Mouse (Mus musculus) MEL (cell line): ENCODE results near the gene Samd14. TPM values are rescaled to one million over a fixed set of nuclear protein-coding genes. Genes with fewer than 3 reads are reported as not detected.
A peak's percentile ranks its signal among the peaks of the same experiment; 100 is the strongest.

Experiments
- DNase-seq: peaks from one replicate; pipeline ENCODE4 v3.0.0; 2011; ENCODE audit warnings: low read depth, low spot score
- H3K27ac ChIP-seq: 2 replicates; pipeline ENCODE4 v1.5.1; 2012; ENCODE audit warnings: low read depth, mild to moderate bottlenecking, control low read depth, low read length, moderate library complexity; ENCODE audit not compliant: control insufficient read depth
- H3K27me3 ChIP-seq, 2 experiments: fragments of 150-350 bp in 1 of 2; sonication (generic) in 1 of 2; 2 replicates each; pipeline ENCODE4 v1.6.1; 2012; ENCODE audit warnings: low read length in 2 of 2, mild to moderate bottlenecking in 2 of 2, improper control_type of control experiment in 1 of 2, moderate library complexity in 1 of 2; ENCODE audit not compliant: insufficient read depth in 2 of 2, control insufficient read depth in 1 of 2
- H3K36me3 ChIP-seq, 2 experiments: 2 replicates each; pipeline ENCODE4 v1.6.1; 2012 to 2014; ENCODE audit warnings: low read length in 2 of 2, improper control_type of control experiment in 1 of 2, inconsistent platforms in 1 of 2, mild to moderate bottlenecking in 1 of 2; ENCODE audit not compliant: insufficient read depth in 2 of 2, control insufficient read depth in 1 of 2
- H3K4me1 ChIP-seq, 2 experiments: fragments of 150-350 bp in 1 of 2; sonication (generic) in 1 of 2; 2 replicates each; pipeline ENCODE4 v1.6.1; 2012; ENCODE audit warnings: low read length in 2 of 2, improper control_type of control experiment in 1 of 2, mild to moderate bottlenecking in 1 of 2; ENCODE audit not compliant: insufficient read depth in 2 of 2, control insufficient read depth in 1 of 2
- H3K4me3 ChIP-seq, 2 experiments: fragments of 150-350 bp in 1 of 2; sonication (generic) in 1 of 2; 2 replicates each; pipeline ENCODE4 v1.5.1; 2012; ENCODE audit warnings: low read depth in 2 of 2, low read length in 2 of 2, mild to moderate bottlenecking in 2 of 2, moderate library complexity in 2 of 2, control low read depth in 1 of 2, improper control_type of control experiment in 1 of 2; ENCODE audit not compliant: control insufficient read depth in 1 of 2, insufficient read depth in 1 of 2
- H3K79me2 ChIP-seq: 2 replicates; pipeline ENCODE4 v1.6.1; 2012; ENCODE audit warnings: mild to moderate bottlenecking, low read length, moderate library complexity; ENCODE audit not compliant: control insufficient read depth, poor library complexity, insufficient read depth
- H3K9ac ChIP-seq: 2 replicates; pipeline ENCODE4 v1.6.1; 2012; ENCODE audit warnings: low read depth, mild to moderate bottlenecking, control low read depth, low read length, moderate library complexity; ENCODE audit not compliant: control insufficient read depth, poor library complexity, severe bottlenecking
- H3K9me3 ChIP-seq: fragments of 150-350 bp; sonication (generic); replicated peaks from 2 replicates; pipeline ENCODE4 v1.6.1; 2012; ENCODE audit warnings: mild to moderate bottlenecking, low read length, improper control_type of control experiment, moderate library complexity; ENCODE audit not compliant: insufficient read depth
- CHD2 ChIP-seq: IDR thresholded peaks from 2 replicates; pipeline ENCODE4 v1.6.1; 2011; ENCODE audit warnings: low read length, improper control_type of control experiment
- E2F4 ChIP-seq: IDR thresholded peaks from 2 replicates; pipeline ENCODE4 v1.6.1; 2011; ENCODE audit warnings: low read depth, low read length, improper control_type of control experiment, borderline replicate concordance
- ELF1 ChIP-seq: IDR thresholded peaks from 2 replicates; pipeline ENCODE4 v1.6.1; 2014; ENCODE audit warnings: low read depth, mild to moderate bottlenecking, inconsistent platforms, low read length, improper control_type of control experiment, moderate library complexity
- EP300 ChIP-seq, 2 experiments: IDR thresholded peaks; 2 replicates each; pipeline ENCODE4 v1.6.1; 2011; ENCODE audit warnings: improper control_type of control experiment in 2 of 2, low read length in 2 of 2, low read depth in 1 of 2, mild to moderate bottlenecking in 1 of 2
- GATA1 ChIP-seq: IDR thresholded peaks from 2 replicates; pipeline ENCODE4 v1.6.1; 2011; ENCODE audit warnings: low read depth, low read length, improper control_type of control experiment
- JUND ChIP-seq: IDR thresholded peaks from 2 replicates; pipeline ENCODE4 v1.6.1; 2011; ENCODE audit warnings: low read depth, mild to moderate bottlenecking, improper control_type of control experiment, low read length
- MAFK ChIP-seq: IDR thresholded peaks from 2 replicates; pipeline ENCODE4 v1.6.1; 2011; ENCODE audit warnings: low read depth, mild to moderate bottlenecking, low read length, improper control_type of control experiment, borderline replicate concordance
- MXI1 ChIP-seq: IDR thresholded peaks from 2 replicates; pipeline ENCODE4 v1.6.1; 2011; ENCODE audit warnings: mild to moderate bottlenecking, low read depth, low read length, improper control_type of control experiment
- MYB ChIP-seq: IDR thresholded peaks from 2 replicates; pipeline ENCODE4 v1.6.1; 2011; ENCODE audit warnings: mild to moderate bottlenecking, low read depth, low read length, improper control_type of control experiment
- MYC ChIP-seq: IDR thresholded peaks from 2 replicates; pipeline ENCODE4 v1.6.1; 2011; ENCODE audit warnings: low read depth, mild to moderate bottlenecking, low read length, improper control_type of control experiment, moderate library complexity
- NRF1 ChIP-seq: IDR thresholded peaks from 2 replicates; pipeline ENCODE4 v1.6.1; 2014; ENCODE audit warnings: low read depth, mild to moderate bottlenecking, inconsistent platforms, low read length, improper control_type of control experiment, moderate library complexity; ENCODE audit not compliant: poor library complexity, insufficient read depth, severe bottlenecking
- POLR2A ChIP-seq, 2 experiments: IDR thresholded peaks; 2 replicates each; pipeline ENCODE4 v1.6.1; 2011 to 2012; ENCODE audit warnings: low read length in 2 of 2, mild to moderate bottlenecking in 2 of 2, control low read depth in 1 of 2, improper control_type of control experiment in 1 of 2, low read depth in 1 of 2, moderate library complexity in 1 of 2; ENCODE audit not compliant: control insufficient read depth in 1 of 2, insufficient read depth in 1 of 2, poor library complexity in 1 of 2
- TCF12 ChIP-seq: IDR thresholded peaks from 2 replicates; pipeline ENCODE4 v1.6.1; 2014; ENCODE audit warnings: low read depth, mild to moderate bottlenecking, inconsistent platforms, low read length, improper control_type of control experiment, moderate library complexity
- UBTF ChIP-seq: IDR thresholded peaks from 2 replicates; pipeline ENCODE4 v1.6.1; 2012; ENCODE audit warnings: low read depth, mild to moderate bottlenecking, inconsistent platforms, low read length, improper control_type of control experiment, moderate library complexity, borderline replicate concordance; ENCODE audit not compliant: insufficient read depth
- USF1 ChIP-seq: IDR thresholded peaks from 2 replicates; pipeline ENCODE4 v1.6.1; 2014; ENCODE audit warnings: low read depth, mild to moderate bottlenecking, inconsistent platforms, low read length, improper control_type of control experiment, moderate library complexity
- USF2 ChIP-seq, 2 experiments: IDR thresholded peaks; 2 replicates each; pipeline ENCODE4 v1.6.1; 2011 to 2012; ENCODE audit warnings: improper control_type of control experiment in 2 of 2, low read length in 2 of 2, borderline replicate concordance in 1 of 2, inconsistent platforms in 1 of 2, low read depth in 1 of 2, mild to moderate bottlenecking in 1 of 2; ENCODE audit not compliant: insufficient read depth in 1 of 2
- ZNF384 ChIP-seq: IDR thresholded peaks from 2 replicates; pipeline ENCODE4 v1.6.1; 2012; ENCODE audit warnings: low read depth, mild to moderate bottlenecking, inconsistent platforms, low read length, improper control_type of control experiment
- polyA plus RNA-seq, 2 experiments: library from polyadenylated mRNA; stranded (reverse) in 1 of 2; unstranded in 1 of 2; fragments of >175 nt in 1 of 2; fragments of >200 nt in 1 of 2; gene quantifications; 2 replicates each; pipeline versions ENCODE4 v1.2.1 to v1.2.4; 2012; ENCODE audit warnings: low replicate concordance in 2 of 2, low read depth in 1 of 2; ENCODE audit not compliant: insufficient read length in 2 of 2, insufficient read depth in 1 of 2, missing spikeins in 1 of 2
- total RNA-seq: library from RNA; depleted of rRNA; stranded (reverse); fragments of 300-350 nt; gene quantifications from 2 replicates; pipeline ENCODE4 v1.2.3, GENCODE M21; 2012

The Samd14 gene
- total and polyA plus RNA-seq, 3 experiments = 57.6 to 1,219 (median 101) TPM

GRCm38 (mm10) chr11:95004136-95004936 is 5.3 kb upstream of the Samd14 start:
- Histone ChIP-seq H3K9me3 (no peaks in the 10 kb centered on the region), H3K36me3 (peaks cover 7 to 55% of the 10 kb centered on the region in 2 experiments), H3K79me2 (peaks cover 10% of the 10 kb centered on the region), H3K27me3 (no peaks in the 10 kb centered on the region), H3K4me3 (no peak overlapping the region), H3K27ac (peak overlapping the region; percentile 21; the same call in 1 of the 2 replicates), H3K9ac (no peak overlapping the region; the same call in 1 of the 2 replicates), H3K4me1 (peaks cover 8 to 68% of the 10 kb centered on the region in 2 experiments)
- peak; percentile 56 for DNase-seq
- TF ChIP-seq EP300 (IDR thresholded peaks at IDR 0.05; ENCODE audit: low read depth in 1 of 2, low read length in 2 of 2) = no peak
- TF ChIP-seq POLR2A (IDR thresholded peaks at IDR 0.05; ENCODE audit: control insufficient read depth in 1 of 2, insufficient read depth in 1 of 2, low read depth in 1 of 2, low read length in 2 of 2, poor library complexity in 1 of 2) = 0 out of 4 replicates have a peak, but pooled peaks of 1 of the 2 experiments have one; percentile 3
- 0 out of 2 replicates have a peak, but pooled peaks have one; percentile 1 for TF ChIP-seq MXI1

DNA sequence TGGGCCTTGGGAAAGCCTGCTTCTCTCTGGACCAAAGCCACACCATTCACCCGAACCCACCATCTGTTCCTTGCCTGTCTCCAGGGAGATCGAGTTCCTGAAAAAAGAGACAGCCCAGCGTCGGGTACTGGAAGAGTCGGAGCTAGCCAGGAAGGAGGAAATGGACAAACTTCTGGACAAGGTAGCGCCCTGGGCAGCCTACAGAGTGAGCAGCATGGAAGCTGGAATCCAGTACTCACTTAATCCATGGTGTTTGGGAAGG is 4.8 kb upstream of the Samd14 start:
- H3K4me1 ChIP-seq = peaks cover 8 to 63% of the 10 kb centered on the region in 2 experiments
- TF ChIP-seq ELF1 (no peak), MYC (no peak), JUND (no peak), CHD2 (no peak), NRF1 (no peak), GATA1 (no peak), E2F4 (no peak), USF1 (no peak), MAFK (no peak), UBTF (no peak), TCF12 (no peak), USF2 (IDR thresholded peaks at IDR 0.05; ENCODE audit: borderline replicate concordance in 1 of 2, insufficient read depth in 1 of 2, low read depth in 1 of 2, low read length in 2 of 2) (no peak), MYB (no peak), ZNF384 (no peak)
- peaks cover 6 to 51% of the 10 kb centered on the region in 2 experiments for H3K36me3 ChIP-seq
- no peak overlapping the region for H3K9ac ChIP-seq
- no peaks in the 10 kb centered on the region for H3K27me3 ChIP-seq
- no peak overlapping the region for H3K27ac ChIP-seq
- H3K9me3 ChIP-seq = no peaks in the 10 kb centered on the region
- DNase-seq = no peak
- H3K4me3 ChIP-seq = no peak overlapping the region
- peaks cover 13% of the 10 kb centered on the region for H3K79me2 ChIP-seq
